ENCODE assay signal across 8 mouse cellular contexts in genomic region chr8:84968650-84969049, GRCm38 (mm10). TPM values are rescaled to one million over a fixed set of nuclear protein-coding genes. Genes with fewer than 3 reads are reported as not detected.
DNase-seq lines count a peak whose midpoint lies in the region; ATAC-seq lines count a peak whose summit lies in the region.

No protein-coding gene starts in this region.

- H3K9ac ChIP-seq in kidney, embryonic 14.5 days (ENCODE audit: low read depth, low read length): peak overlapping the region; percentile 90
- H3K9ac ChIP-seq in hindbrain, embryonic 15.5 days: peak overlapping the region; percentile 82
- peak overlapping the region; percentile 84; the same call in 1 of the 2 replicates for H3K9ac ChIP-seq in midbrain, embryonic 15.5 days

- peak overlapping the region; percentile 69 for H3K4me2 ChIP-seq in kidney, embryonic 14.5 days (replicated peaks; ENCODE audit: low read depth, low read length)
- peak overlapping the region; percentile 72 for H3K4me2 ChIP-seq in hindbrain, embryonic 15.5 days
- H3K4me2 ChIP-seq in midbrain, embryonic 15.5 days: peak overlapping the region; percentile 94

- H3K36me3 ChIP-seq in kidney, embryonic 14.5 days (ENCODE audit: control insufficient read depth, insufficient read depth, low read length): peaks cover 29% of the 10 kb centered on the region
- H3K36me3 ChIP-seq in hindbrain, embryonic 15.5 days: peaks cover 21% of the 10 kb centered on the region
- peaks cover 19% of the 10 kb centered on the region for H3K36me3 ChIP-seq in midbrain, embryonic 15.5 days (replicated peaks)

- H3K27me3 ChIP-seq in kidney, embryonic 14.5 days (ENCODE audit: control insufficient read depth, insufficient read depth, low read length): no peaks in the 10 kb centered on the region
- no peaks in the 10 kb centered on the region for H3K27me3 ChIP-seq in hindbrain, embryonic 15.5 days
- no peaks in the 10 kb centered on the region for H3K27me3 ChIP-seq in midbrain, embryonic 15.5 days (replicated peaks)

- WGBS in kidney, embryonic 14.5 days: 20% methylated on average over 2 of the region's 2 CpGs
- WGBS in hindbrain, embryonic 15.5 days: 22% methylated on average over 2 of the region's 2 CpGs
- WGBS in midbrain, embryonic 15.5 days: 20% methylated on average over 2 of the region's 2 CpGs

- no peak for DNase-seq in kidney, postnatal 4 days
- DNase-seq in c-Kit-negative CD71-positive TER-119-positive erythroid progenitor cells, embryonic 14.5 days (ENCODE audit: low read depth, low spot score): peak; percentile 48
- DNase-seq in frontal cortex, postnatal 14 days (ENCODE audit: low spot score in 2 of 2): no peak
- no peak for DNase-seq in cerebellum, adult 9-11 months
- DNase-seq in cerebellum, postnatal 14 days: no peak

- H3K27ac ChIP-seq in kidney, embryonic 14.5 days (ENCODE audit: low read depth, low read length): peak overlapping the region; percentile 88
- H3K27ac ChIP-seq in hindbrain, embryonic 15.5 days (replicated peaks): peak overlapping the region; percentile 90
- peak overlapping the region; percentile 78; the same call in 1 of the 2 replicates for H3K27ac ChIP-seq in midbrain, embryonic 15.5 days

- H3K9me3 ChIP-seq in kidney, embryonic 14.5 days (ENCODE audit: control insufficient read depth, low read length): no peaks in the 10 kb centered on the region
- no peaks in the 10 kb centered on the region for H3K9me3 ChIP-seq in hindbrain, embryonic 15.5 days
- no peaks in the 10 kb centered on the region for H3K9me3 ChIP-seq in midbrain, embryonic 15.5 days

- ATAC-seq in kidney, embryonic 14.5 days (ENCODE audit: low FRiP score, low TSS enrichment): no peak
- ATAC-seq in hindbrain, embryonic 15.5 days (ENCODE audit: low FRiP score, low read depth): no peak
- no peak for ATAC-seq in midbrain, embryonic 15.5 days (replicated peaks)

- peaks cover 27% of the 10 kb centered on the region for H3K4me1 ChIP-seq in kidney, embryonic 14.5 days (ENCODE audit: control insufficient read depth, insufficient read depth, low read length)
- peaks cover 45% of the 10 kb centered on the region for H3K4me1 ChIP-seq in hindbrain, embryonic 15.5 days (replicated peaks)
- peaks cover 51% of the 10 kb centered on the region for H3K4me1 ChIP-seq in midbrain, embryonic 15.5 days

- peak overlapping the region; percentile 76 for H3K4me3 ChIP-seq in kidney, embryonic 14.5 days (ENCODE audit: low read length)
- peak overlapping the region; percentile 69 for H3K4me3 ChIP-seq in hindbrain, embryonic 15.5 days
- peak overlapping the region; percentile 71 for H3K4me3 ChIP-seq in midbrain, embryonic 15.5 days

RNA-seq across cellular contexts. Expression of gene Gm49661, which starts 0.6 kb away (rescaled TPM):
- polyA plus RNA-seq in kidney, embryonic 14.5 days (2014; fragmentation: Nextera tagmentation; extraction: Ambion mirVana): not detected in 2 replicates
- polyA plus RNA-seq in hindbrain, embryonic 15.5 days (2015; fragmentation: Nextera tagmentation; extraction: Ambion mirVana): not detected in 2 replicates
- not detected in 2 replicates for polyA plus RNA-seq in midbrain, embryonic 15.5 days (2015; fragmentation: Nextera tagmentation; extraction: Ambion mirVana)

RNA-seq across cellular contexts. Expression of gene Prdx2, which starts 0.7 kb away (rescaled TPM):
- 965 and 1,048 TPM in 2 replicates for polyA plus RNA-seq in kidney, embryonic 14.5 days (2014; fragmentation: Nextera tagmentation; extraction: Ambion mirVana)
- 1,124 and 1,185 TPM in 2 replicates for polyA plus RNA-seq in hindbrain, embryonic 15.5 days (2015; fragmentation: Nextera tagmentation; extraction: Ambion mirVana)
- 1,276 and 1,344 TPM in 2 replicates for polyA plus RNA-seq in midbrain, embryonic 15.5 days (2015; fragmentation: Nextera tagmentation; extraction: Ambion mirVana)

RNA-seq across cellular contexts. Expression of gene Rnaseh2a, which starts 0.9 kb away (rescaled TPM):
- polyA plus RNA-seq in kidney, embryonic 14.5 days (2014; fragmentation: Nextera tagmentation; extraction: Ambion mirVana): 143 and 154 TPM in 2 replicates
- polyA plus RNA-seq in hindbrain, embryonic 15.5 days (2015; fragmentation: Nextera tagmentation; extraction: Ambion mirVana): 54.2 and 59.8 TPM in 2 replicates
- 54.2 and 54.7 TPM in 2 replicates for polyA plus RNA-seq in midbrain, embryonic 15.5 days (2015; fragmentation: Nextera tagmentation; extraction: Ambion mirVana)

RNA-seq across cellular contexts. Expression of gene Junb, which starts 9.9 kb away (rescaled TPM):
- polyA plus RNA-seq in kidney, embryonic 14.5 days (2014; fragmentation: Nextera tagmentation; extraction: Ambion mirVana): 7.3 and 10.0 TPM in 2 replicates
- 6.3 and 6.8 TPM in 2 replicates for polyA plus RNA-seq in hindbrain, embryonic 15.5 days (2015; fragmentation: Nextera tagmentation; extraction: Ambion mirVana)
- polyA plus RNA-seq in midbrain, embryonic 15.5 days (2015; fragmentation: Nextera tagmentation; extraction: Ambion mirVana): 5.5 and 6.8 TPM in 2 replicates

RNA-seq across cellular contexts. Expression of gene Hook2, which starts 21.8 kb away (rescaled TPM):
- 14.6 and 18.7 TPM in 2 replicates for polyA plus RNA-seq in kidney, embryonic 14.5 days (2014; fragmentation: Nextera tagmentation; extraction: Ambion mirVana)
- 34.0 and 37.3 TPM in 2 replicates for polyA plus RNA-seq in hindbrain, embryonic 15.5 days (2015; fragmentation: Nextera tagmentation; extraction: Ambion mirVana)
- polyA plus RNA-seq in midbrain, embryonic 15.5 days (2015; fragmentation: Nextera tagmentation; extraction: Ambion mirVana): 38.9 and 41.1 TPM in 2 replicates
